Mouse (Mus musculus): ENCODE measurements around the gene Klf9. TPM values are rescaled to one million over a fixed set of nuclear protein-coding genes. Genes with fewer than 3 reads are reported as not detected.
A peak's percentile ranks its signal among the peaks of the same experiment; 100 is the strongest.

The Klf9 gene
- polyA plus RNA-seq, 1 experiment from 2014 or later, result 17.2 TPM

DNA sequence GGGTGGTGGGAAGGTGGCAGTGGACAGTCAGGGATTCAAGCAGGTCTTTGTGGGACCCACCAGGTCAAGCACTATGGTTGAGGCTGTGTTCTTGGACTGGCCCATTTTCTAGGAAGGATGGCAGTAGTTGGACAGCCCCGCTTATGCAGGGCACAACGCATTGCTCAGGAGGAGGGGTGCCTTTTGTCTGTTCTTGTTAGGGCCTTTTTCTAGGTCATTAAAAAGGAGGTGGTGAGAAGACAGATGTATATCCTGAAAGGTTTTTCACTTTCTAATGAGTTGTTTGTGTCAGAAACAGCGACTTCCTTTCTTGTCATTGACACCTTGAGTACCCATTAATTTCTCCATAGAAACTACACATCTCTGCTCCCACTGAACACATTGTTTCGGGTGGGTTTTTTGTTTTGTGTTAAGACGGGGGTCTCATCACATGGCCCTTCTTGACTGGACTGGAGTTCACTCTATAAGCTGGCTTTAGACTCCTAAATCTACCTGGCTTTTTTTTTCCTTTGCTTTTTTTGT is 12.6 kb downstream of the Klf9 start:
- H3K27ac ChIP-seq (ENCODE audit: low read depth), result no peak overlapping the region
- ATAC-seq (no peak), DNase-seq (no peak)
- no peaks in the 10 kb centered on the region for H3K36me3 ChIP-seq (replicated peaks; ENCODE audit: insufficient read depth, low read length)
- TF ChIP-seq EP300 (IDR thresholded peaks at IDR 0.05; ENCODE audit: low read depth) (no peak), CTCF (IDR thresholded peaks at IDR 0.05; ENCODE audit: low read depth) (no peak)
- H3K9me3 ChIP-seq (ENCODE audit: low read length), result no peaks in the 10 kb centered on the region
- no peak overlapping the region for H3K9ac ChIP-seq (replicated peaks)
- H3K27me3 ChIP-seq (ENCODE audit: insufficient read depth, low read length), result no peaks in the 10 kb centered on the region
- 0 out of 2 replicates have a peak overlapping the region, but pooled peaks have one; percentile 71 for H3K4me2 ChIP-seq (ENCODE audit: low read depth, low read length)
- peaks cover 35% of the 10 kb centered on the region for H3K4me1 ChIP-seq (ENCODE audit: insufficient read depth)
- WGBS (ENCODE audit: insufficient replicate concordance), result 75% methylated on average over 5 of the region's 5 CpGs
- H3K4me3 ChIP-seq (ENCODE audit: low read depth, low read length), result no peak overlapping the region

DNA sequence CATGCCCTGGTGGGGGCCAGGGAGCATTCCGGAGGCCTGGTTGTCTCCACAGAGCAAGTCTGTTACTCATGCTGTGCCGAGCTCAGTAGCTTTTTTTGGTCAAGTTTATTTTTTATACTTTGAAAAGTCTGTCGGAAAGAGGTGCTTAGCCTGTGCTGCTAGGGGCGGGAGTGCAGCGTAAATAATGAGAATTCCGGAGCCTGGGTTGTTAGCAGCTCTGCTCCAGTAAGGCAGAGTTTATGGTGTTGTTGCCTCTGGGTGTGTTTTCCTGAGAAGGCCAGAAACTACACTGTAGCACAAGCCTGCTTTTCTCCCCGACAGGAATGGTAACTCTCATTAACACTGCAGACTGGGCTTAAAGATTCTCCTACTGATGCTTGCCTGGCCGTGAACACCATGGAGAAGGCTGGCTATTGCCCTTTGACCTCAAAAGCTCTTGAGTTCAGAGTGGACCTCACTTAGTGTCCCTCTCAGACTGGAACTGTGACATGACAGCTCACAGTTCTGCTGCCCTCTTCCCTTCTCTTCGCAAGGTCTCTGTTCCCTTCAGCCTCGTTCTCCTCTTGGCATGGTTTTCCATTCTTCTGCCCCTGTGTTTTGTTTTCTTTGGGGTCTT is 18.9 kb downstream of the Klf9 start:
- 0 out of 2 replicates have a peak, but pooled peaks cover under 1% of the 10 kb centered on the region for H3K36me3 ChIP-seq (replicated peaks; ENCODE audit: insufficient read depth, low read length)
- 79% methylated on average over 10 of the region's 10 CpGs for WGBS (ENCODE audit: insufficient replicate concordance)
- no peak overlapping the region for H3K4me2 ChIP-seq (ENCODE audit: low read depth, low read length)
- DNase-seq (no peak), ATAC-seq (no peak)
- no peaks in the 10 kb centered on the region for H3K9me3 ChIP-seq (ENCODE audit: low read length)
- H3K4me1 ChIP-seq (ENCODE audit: insufficient read depth), result peaks cover 6% of the 10 kb centered on the region; the same call in 1 of the 2 replicates
- H3K4me3 ChIP-seq (ENCODE audit: low read depth, low read length), result no peak overlapping the region
- no peak for TF ChIP-seq EP300 (IDR thresholded peaks at IDR 0.05; ENCODE audit: low read depth)
- no peak for TF ChIP-seq CTCF (IDR thresholded peaks at IDR 0.05; ENCODE audit: low read depth)
- no peak overlapping the region for H3K9ac ChIP-seq (replicated peaks)
- H3K27me3 ChIP-seq (ENCODE audit: insufficient read depth, low read length), result no peaks in the 10 kb centered on the region
- H3K27ac ChIP-seq (ENCODE audit: low read depth), result no peak overlapping the region

DNA sequence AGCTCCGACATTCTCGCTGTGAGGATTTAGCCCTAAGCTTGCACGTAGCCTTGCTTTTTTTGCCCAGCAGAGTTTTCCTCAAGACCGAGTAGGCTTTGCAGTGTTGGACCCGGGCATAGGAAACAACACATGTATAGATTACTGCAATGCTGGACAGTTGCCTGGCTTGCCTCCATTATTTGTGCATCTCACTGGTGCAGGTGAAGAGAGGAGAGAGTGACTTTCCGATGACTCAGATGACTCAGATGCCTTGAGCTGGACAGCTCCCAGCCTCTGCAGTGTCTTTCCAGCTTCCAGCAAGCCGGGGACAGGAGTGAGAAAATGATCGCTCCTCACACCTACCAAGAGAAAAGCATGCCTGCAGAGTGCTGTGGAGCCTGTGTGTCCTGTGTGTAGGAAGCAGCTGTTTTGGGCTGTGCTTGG is 21.4 kb downstream of the Klf9 start:
- DNase-seq (no peak), ATAC-seq (peak; percentile 12; the same call in 1 of the 2 replicates)
- peaks cover 10% of the 10 kb centered on the region; the same call in 1 of the 2 replicates for H3K36me3 ChIP-seq (replicated peaks; ENCODE audit: insufficient read depth, low read length)
- no peak overlapping the region for H3K4me3 ChIP-seq (ENCODE audit: low read depth, low read length)
- TF ChIP-seq CTCF (IDR thresholded peaks at IDR 0.05; ENCODE audit: low read depth), result no peak
- no peak for TF ChIP-seq EP300 (IDR thresholded peaks at IDR 0.05; ENCODE audit: low read depth)
- H3K9ac ChIP-seq (replicated peaks), result no peak overlapping the region
- peaks cover 6% of the 10 kb centered on the region; the same call in 1 of the 2 replicates for H3K4me1 ChIP-seq (ENCODE audit: insufficient read depth)
- no peaks in the 10 kb centered on the region for H3K27me3 ChIP-seq (ENCODE audit: insufficient read depth, low read length)
- no peak overlapping the region for H3K4me2 ChIP-seq (ENCODE audit: low read depth, low read length)
- WGBS (ENCODE audit: insufficient replicate concordance), result 54% methylated on average over 8 of the region's 8 CpGs
- H3K27ac ChIP-seq (ENCODE audit: low read depth), result no peak overlapping the region
- no peaks in the 10 kb centered on the region for H3K9me3 ChIP-seq (ENCODE audit: low read length)

DNA sequence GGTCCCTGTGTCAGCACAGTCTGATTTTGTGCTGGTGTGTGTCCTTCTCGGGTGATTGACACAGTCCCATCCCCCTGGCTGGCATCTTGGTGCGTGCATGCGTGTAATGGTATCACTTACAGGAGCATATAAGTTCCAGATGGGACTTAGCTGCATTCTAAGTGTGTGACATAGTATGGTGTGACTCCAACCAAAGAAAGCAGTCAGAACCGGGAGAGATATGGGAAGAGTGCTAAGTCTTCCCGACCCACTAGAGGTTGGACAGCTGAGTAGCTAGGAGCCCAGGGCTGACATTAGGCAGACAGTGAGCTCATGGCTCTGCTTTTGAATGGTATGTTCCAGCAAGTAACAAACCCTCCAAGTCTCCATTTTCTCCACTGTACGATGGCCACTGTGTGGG is 21.9 kb downstream of the Klf9 start:
- WGBS (ENCODE audit: insufficient replicate concordance), result 67% methylated on average over 6 of the region's 6 CpGs
- DNase-seq (no peak), ATAC-seq (no peak)
- Histone ChIP-seq H3K27me3 (ENCODE audit: insufficient read depth, low read length) (no peaks in the 10 kb centered on the region), H3K36me3 (replicated peaks; ENCODE audit: insufficient read depth, low read length) (peaks cover 10% of the 10 kb centered on the region; the same call in 1 of the 2 replicates), H3K27ac (ENCODE audit: low read depth) (no peak overlapping the region), H3K4me3 (ENCODE audit: low read depth, low read length) (no peak overlapping the region), H3K4me2 (ENCODE audit: low read depth, low read length) (no peak overlapping the region), H3K9me3 (ENCODE audit: low read length) (no peaks in the 10 kb centered on the region), H3K9ac (replicated peaks) (no peak overlapping the region), H3K4me1 (ENCODE audit: insufficient read depth) (peaks cover 6% of the 10 kb centered on the region; the same call in 1 of the 2 replicates)
- TF ChIP-seq EP300 (IDR thresholded peaks at IDR 0.05; ENCODE audit: low read depth) (no peak), CTCF (IDR thresholded peaks at IDR 0.05; ENCODE audit: low read depth) (no peak)

DNA sequence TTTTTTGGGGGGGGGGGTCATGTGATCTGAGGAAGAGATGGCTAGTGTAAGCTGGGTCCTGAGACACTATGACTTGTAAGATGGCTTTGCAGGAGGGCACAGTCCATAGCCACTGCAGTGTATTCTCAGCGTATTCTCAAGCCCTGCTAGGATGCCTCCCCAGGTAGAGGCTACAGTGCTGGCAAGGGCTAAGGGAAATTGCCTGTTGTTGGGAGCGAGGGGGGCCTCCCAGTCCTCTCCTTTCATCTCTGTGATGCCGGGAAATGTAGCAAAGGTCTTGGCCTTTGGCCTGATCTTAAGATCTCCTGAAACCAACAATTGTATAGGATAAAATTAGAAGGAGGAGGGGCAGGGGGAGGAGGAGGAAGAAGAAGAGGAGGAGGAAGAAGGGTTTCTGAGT is 22.3 kb downstream of the Klf9 start:
- Histone ChIP-seq H3K9ac (replicated peaks) (no peak overlapping the region), H3K27me3 (ENCODE audit: insufficient read depth, low read length) (no peaks in the 10 kb centered on the region), H3K4me1 (ENCODE audit: insufficient read depth) (peaks cover 6% of the 10 kb centered on the region; the same call in 1 of the 2 replicates), H3K4me3 (ENCODE audit: low read depth, low read length) (no peak overlapping the region), H3K9me3 (ENCODE audit: low read length) (no peaks in the 10 kb centered on the region), H3K36me3 (replicated peaks; ENCODE audit: insufficient read depth, low read length) (peaks cover 10% of the 10 kb centered on the region; the same call in 1 of the 2 replicates), H3K4me2 (ENCODE audit: low read depth, low read length) (no peak overlapping the region), H3K27ac (ENCODE audit: low read depth) (no peak overlapping the region)
- TF ChIP-seq EP300 (IDR thresholded peaks at IDR 0.05; ENCODE audit: low read depth) (no peak), CTCF (IDR thresholded peaks at IDR 0.05; ENCODE audit: low read depth) (no peak)
- ATAC-seq (no peak), DNase-seq (no peak)
- 71% methylated on average over 3 of the region's 3 CpGs for whole genome bisulfite sequencing (ENCODE audit: insufficient replicate concordance)

DNA sequence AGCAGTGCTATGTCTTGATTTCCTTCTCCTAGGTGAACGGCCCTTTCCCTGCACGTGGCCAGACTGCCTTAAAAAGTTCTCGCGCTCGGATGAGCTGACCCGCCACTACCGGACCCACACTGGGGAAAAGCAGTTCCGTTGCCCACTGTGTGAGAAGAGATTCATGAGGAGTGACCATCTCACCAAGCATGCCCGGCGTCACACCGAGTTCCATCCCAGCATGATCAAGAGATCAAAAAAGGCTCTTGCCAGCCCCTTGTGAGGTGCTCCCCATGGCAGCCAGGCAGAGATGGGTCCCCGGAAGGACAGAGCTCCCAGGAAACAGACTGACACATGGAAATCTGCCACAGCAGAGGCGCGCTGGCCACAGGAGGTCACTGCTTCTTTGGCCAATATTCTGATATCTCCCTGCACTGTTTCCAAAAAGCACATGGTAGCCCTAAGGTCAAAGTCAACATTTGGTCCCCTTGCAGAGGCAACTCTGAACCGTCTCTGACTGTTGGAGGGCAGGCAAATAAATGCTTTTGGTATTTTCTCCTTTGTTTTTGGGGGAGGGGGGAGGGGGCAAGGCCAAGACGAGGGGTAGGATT is 23.7 kb downstream of the Klf9 start:
- no peak overlapping the region for H3K9ac ChIP-seq (replicated peaks)
- H3K36me3 ChIP-seq (replicated peaks; ENCODE audit: insufficient read depth, low read length), result peaks cover 10% of the 10 kb centered on the region; the same call in 1 of the 2 replicates
- no peak for ATAC-seq
- H3K27me3 ChIP-seq (ENCODE audit: insufficient read depth, low read length), result no peaks in the 10 kb centered on the region
- no peak overlapping the region for H3K4me2 ChIP-seq (ENCODE audit: low read depth, low read length)
- peaks cover 3% of the 10 kb centered on the region; the same call in 1 of the 2 replicates for H3K4me1 ChIP-seq (ENCODE audit: insufficient read depth)
- no peak overlapping the region for H3K27ac ChIP-seq (ENCODE audit: low read depth)
- TF ChIP-seq EP300 (IDR thresholded peaks at IDR 0.05; ENCODE audit: low read depth), result no peak
- no peak for TF ChIP-seq CTCF (IDR thresholded peaks at IDR 0.05; ENCODE audit: low read depth)
- no peak overlapping the region for H3K4me3 ChIP-seq (ENCODE audit: low read depth, low read length)
- no peaks in the 10 kb centered on the region for H3K9me3 ChIP-seq (ENCODE audit: low read length)
- WGBS (ENCODE audit: insufficient replicate concordance), result 85% methylated on average over 16 of the region's 16 CpGs
- no peak for DNase-seq
